8 mouse cellular contexts compared by ENCODE assay signal in genomic region chr5:118069315-118069714, GRCm38 (mm10). TPM values are rescaled to one million over a fixed set of nuclear protein-coding genes. Genes with fewer than 3 reads are reported as not detected.
DNase-seq lines count a peak whose midpoint lies in the region; ATAC-seq lines count a peak whose summit lies in the region.

No protein-coding gene starts in this region.

- no peak overlapping the region for H3K9ac ChIP-seq in limb, embryonic 12.5 days (replicated peaks)
- H3K9ac ChIP-seq in midbrain, embryonic 16.5 days (ENCODE audit: low read depth, low read length) = no peak overlapping the region

- peaks cover 93% of the 10 kb centered on the region for H3K36me3 ChIP-seq in limb, embryonic 12.5 days
- H3K36me3 ChIP-seq in midbrain, embryonic 16.5 days (ENCODE audit: control insufficient read depth, insufficient read depth, low read length) = peaks cover 9% of the 10 kb centered on the region; the same call in 1 of the 2 replicates

- no peaks in the 10 kb centered on the region for H3K9me3 ChIP-seq in limb, embryonic 12.5 days
- no peaks in the 10 kb centered on the region for H3K9me3 ChIP-seq in midbrain, embryonic 16.5 days (replicated peaks; ENCODE audit: control insufficient read depth, low read length, poor library complexity, severe bottlenecking)

- no peaks in the 10 kb centered on the region; the same call in none of the 2 replicates for H3K4me1 ChIP-seq in limb, embryonic 12.5 days (replicated peaks)
- H3K4me1 ChIP-seq in midbrain, embryonic 16.5 days (ENCODE audit: control insufficient read depth, insufficient read depth, low read length) = peaks cover 18% of the 10 kb centered on the region

- H3K27ac ChIP-seq in limb, embryonic 12.5 days = no peak overlapping the region
- H3K27ac ChIP-seq in midbrain, embryonic 16.5 days (ENCODE audit: low read length) = no peak overlapping the region

- no peak overlapping the region for H3K4me3 ChIP-seq in limb, embryonic 12.5 days (replicated peaks)
- H3K4me3 ChIP-seq in midbrain, embryonic 16.5 days (ENCODE audit: low read depth, low read length) = no peak overlapping the region

- no peaks in the 10 kb centered on the region for H3K27me3 ChIP-seq in limb, embryonic 12.5 days
- H3K27me3 ChIP-seq in midbrain, embryonic 16.5 days (ENCODE audit: control insufficient read depth, insufficient read depth, low read depth, low read length) = no peaks in the 10 kb centered on the region

- H3K4me2 ChIP-seq in limb, embryonic 12.5 days = no peak overlapping the region
- no peak overlapping the region for H3K4me2 ChIP-seq in midbrain, embryonic 16.5 days (ENCODE audit: low read length)

- peak; percentile 82 for DNase-seq in layer of hippocampus, adult 11-12 months (ENCODE audit: low spot score)
- no peak for DNase-seq in layer of hippocampus, adult 9-10 months (ENCODE audit: low spot score)
- peak; percentile 72 to 82 for DNase-seq in cerebellum, postnatal 4 days (ENCODE audit: low spot score in 2 of 2)
- DNase-seq in gastrocnemius, postnatal 25 days = peak; percentile 38
- peak; percentile 68 to 81 for DNase-seq in kidney, adult 8-10 months
- DNase-seq in spleen, postnatal 10 days (ENCODE audit: low spot score in 2 of 2) = peak; percentile 50 to 72

- peak; percentile 64 for ATAC-seq in limb, embryonic 12.5 days (ENCODE audit: insufficient number of reproducible peaks, insufficient read depth, low FRiP score, low TSS enrichment, low read depth)
- ATAC-seq in midbrain, embryonic 16.5 days = 0 out of 2 replicates have a peak, but pooled peaks have one; percentile 18

- 46% methylated on average over 9 of the region's 9 CpGs for WGBS in limb, embryonic 12.5 days
- 41% methylated on average over 9 of the region's 9 CpGs for WGBS in midbrain, embryonic 16.5 days

RNA-seq across cellular contexts. Expression of gene Tesc, which starts 41.8 kb away (rescaled TPM):
- 1 to 10 TPM in 1 of 2 experiments, under 1 TPM in 1; 0.28 to 1.0 TPM for total RNA-seq in gastrocnemius, postnatal 25 days (2021)
- polyA plus RNA-seq in limb, embryonic 12.5 days (2016; fragmentation: Nextera tagmentation; extraction: Ambion mirVana) = 0.49 and 0.74 TPM in 2 replicates
- 6.8 and 23.7 TPM in 2 replicates for polyA plus RNA-seq in midbrain, embryonic 16.5 days (2015; fragmentation: Nextera tagmentation; extraction: Ambion mirVana)
